Mouse (Mus musculus) heart, adult 2 months (tissue): ENCODE data around the gene Btbd1. TPM values are rescaled to one million over a fixed set of nuclear protein-coding genes. Genes with fewer than 3 reads are reported as not detected.

Source experiments
- DNase-seq, 2 experiments: peaks; one replicate each; pipeline ENCODE4 v3.0.0; 2021
- H3K27ac ChIP-seq: fragments of 200-600 bp; 2 replicates; pipeline ENCODE4 v1.8.1; 2022
- H3K27me3 ChIP-seq: fragments of 200-500 bp; 2 replicates; pipeline ENCODE4 v1.6.1; 2012; ENCODE audit warnings: mild to moderate bottlenecking, low read length, inconsistent platforms, mixed read lengths; ENCODE audit not compliant: control insufficient read depth, insufficient read depth
- H3K36me3 ChIP-seq: fragments of 200-500 bp; 2 replicates; pipeline ENCODE4 v1.6.1; 2012; ENCODE audit warnings: low read length, inconsistent platforms; ENCODE audit not compliant: control insufficient read depth, insufficient read depth
- H3K4me1 ChIP-seq: fragments of 200-500 bp; 2 replicates; pipeline ENCODE4 v1.6.1; 2011; ENCODE audit warnings: low read length; ENCODE audit not compliant: control insufficient read depth, insufficient read depth
- H3K4me3 ChIP-seq: fragments of 200-600 bp; 2 replicates; pipeline ENCODE4 v1.8.1; 2022
- H3K79me2 ChIP-seq: fragments of 200-500 bp; replicated peaks from 2 replicates; pipeline ENCODE4 v1.6.1; 2012; ENCODE audit warnings: mild to moderate bottlenecking, inconsistent platforms, low read length, moderate library complexity, mixed read lengths; ENCODE audit not compliant: control insufficient read depth, insufficient read depth
- H3K9ac ChIP-seq: fragments of 200-500 bp; 2 replicates; pipeline ENCODE4 v1.6.1; 2012; ENCODE audit warnings: low read depth, mild to moderate bottlenecking, control low read depth, inconsistent platforms, low read length, mixed read lengths
- CTCF ChIP-seq: fragments of 200-600 bp; IDR thresholded peaks from 2 replicates; pipeline ENCODE4 v1.8.1; 2022; ENCODE audit warnings: antibody characterized with exemption, mild to moderate bottlenecking, moderate library complexity
- EP300 ChIP-seq: fragments of 200-500 bp; IDR thresholded peaks from 2 replicates; pipeline ENCODE4 v1.6.1; 2011; ENCODE audit warnings: low read depth, low read length, control low read depth; ENCODE audit not compliant: insufficient read depth
- POLR2A ChIP-seq: fragments of 200-500 bp; IDR thresholded peaks from 2 replicates; pipeline ENCODE4 v1.6.1; 2011; ENCODE audit warnings: mild to moderate bottlenecking, low read depth, low read length, control low read depth; ENCODE audit not compliant: insufficient read depth
- WGBS: fragments of 180-500 bp; shearing (Covaris S2); methylation state at CpG from one replicate; pipeline ENCODE4 v1.1.7; 2018; 5-methylcytosine and 5-hydroxymethylcytosine counted together
- intact Hi-C: fragments of 180-260 bp; cut with DNase I; formaldehyde crosslinking; loops from one replicate; pipeline ENCODE4 v1.15.1; 2025
- polyA plus RNA-seq: library from polyadenylated mRNA; depleted of rRNA; stranded (reverse); fragments of >200 nt; gene quantifications from 2 replicates; pipeline ENCODE4 v1.2.3, GENCODE M21; 2012
- total RNA-seq, 2 experiments: library from RNA; stranded (reverse); gene quantifications; 2 replicates each; pipeline ENCODE4 v1.2.3; 2021

Btbd1 gene
- total and polyA plus RNA-seq, 3 experiments: 50.6 to 146 (median 128) TPM

- H3K27ac ChIP-seq: no peak within 1 kb of the TSS
- no peak for TF ChIP-seq CTCF
- no peak for TF ChIP-seq EP300
- TF ChIP-seq POLR2A: no peak
These were observed 26.5 kb upstream of the Btbd1 start, which contains the start of gene Gm10160 for GRCm38 (mm10) chr7:81855694-81856093. Gene Gm10160 (minus strand): TSS chr7:81855794.

GRCm38 (mm10) chr7:81854568-81855307, 25.5 kb upstream of the Btbd1 start:
- DNase-seq: peak in 1 of 2 experiments; percentile 36
- peaks cover 2% of the 10 kb centered on the region for H3K4me1 ChIP-seq
- H3K27me3 ChIP-seq: no peaks in the 10 kb centered on the region
- H3K9ac ChIP-seq: no peak overlapping the region
- no peaks in the 10 kb centered on the region for H3K79me2 ChIP-seq
- intact Hi-C loops: no loop called here
- H3K36me3 ChIP-seq: no peaks in the 10 kb centered on the region
- H3K4me3 ChIP-seq: no peak overlapping the region
- H3K27ac ChIP-seq: no peak overlapping the region
- no peak for TF ChIP-seq POLR2A
- TF ChIP-seq EP300: no peak
- no peak for TF ChIP-seq CTCF
- WGBS: 24% methylated on average over 8 of the region's 8 CpGs

More at GRCm38 (mm10) chr7:81855694-81856093, 26.5 kb upstream of the Btbd1 start, which contains the start of gene Gm10160:
- Histone ChIP-seq H3K9ac (no peak within 1 kb of the TSS), H3K36me3 (no peaks in the 10 kb centered on the region), H3K27me3 (no peaks in the 10 kb centered on the region), H3K79me2 (no peaks in the 10 kb centered on the region), H3K4me1 (peaks cover 6% of the 10 kb centered on the region), H3K4me3 (no peak within 1 kb of the TSS)
- 94% methylated on average over 1 of the region's 1 CpGs for WGBS
- DNase-seq: no peak
- intact Hi-C loops: no loop called here

GRCm38 (mm10) chr7:81851706-81852105, 22.5 kb upstream of the Btbd1 start:
- Histone ChIP-seq H3K79me2 (no peaks in the 10 kb centered on the region), H3K27me3 (no peaks in the 10 kb centered on the region), H3K4me3 (no peak overlapping the region), H3K27ac (peak overlapping the region; percentile 26; the same call in 1 of the 2 replicates), H3K36me3 (no peaks in the 10 kb centered on the region), H3K9ac (no peak overlapping the region), H3K4me1 (peaks cover 2% of the 10 kb centered on the region)
- intact Hi-C loops: no loop called here
- TF ChIP-seq EP300 (no peak), POLR2A (no peak)
- WGBS: 57% methylated on average over 3 of the region's 3 CpGs
- DNase-seq: no peak

- TF ChIP-seq CTCF: no peak
- TF ChIP-seq POLR2A: no peak
- no peak for TF ChIP-seq EP300
- 77% methylated on average over 6 of the region's 6 CpGs for WGBS
- intact Hi-C loops: no loop called here
- no peak for DNase-seq
- no peak overlapping the region for H3K9ac ChIP-seq
- H3K4me3 ChIP-seq: no peak overlapping the region
- no peaks in the 10 kb centered on the region for H3K79me2 ChIP-seq
- H3K36me3 ChIP-seq: no peaks in the 10 kb centered on the region
- no peak overlapping the region; the same call in 1 of the 2 replicates for H3K27ac ChIP-seq
- no peaks in the 10 kb centered on the region for H3K27me3 ChIP-seq
- H3K4me1 ChIP-seq: peaks cover 2% of the 10 kb centered on the region
These were observed 20.9 kb upstream of the Btbd1 start for GRCm38 (mm10) chr7:81850171-81850570.

- Histone ChIP-seq H3K79me2 (no peaks in the 10 kb centered on the region), H3K27ac (no peak overlapping the region), H3K4me1 (peaks cover 2% of the 10 kb centered on the region), H3K27me3 (no peaks in the 10 kb centered on the region), H3K9ac (no peak overlapping the region), H3K4me3 (no peak overlapping the region), H3K36me3 (no peaks in the 10 kb centered on the region)
- DNase-seq: no peak
- TF ChIP-seq CTCF (no peak), EP300 (no peak), POLR2A (no peak)
- 93% methylated on average over 7 of the region's 7 CpGs for WGBS
- intact Hi-C loops: no loop called here
These were observed 20.4 kb upstream of the Btbd1 start for GRCm38 (mm10) chr7:81849633-81850032.

- H3K4me3 ChIP-seq: no peak overlapping the region
- peak in 1 of 2 experiments; percentile 14 for DNase-seq
- no peak overlapping the region for H3K9ac ChIP-seq
- H3K79me2 ChIP-seq: no peaks in the 10 kb centered on the region
- peaks cover 2% of the 10 kb centered on the region for H3K4me1 ChIP-seq
- no peaks in the 10 kb centered on the region for H3K27me3 ChIP-seq
- WGBS: 83% methylated on average over 5 of the region's 5 CpGs
- intact Hi-C loops: no loop called here
- no peak overlapping the region for H3K27ac ChIP-seq
- no peaks in the 10 kb centered on the region for H3K36me3 ChIP-seq
- TF ChIP-seq POLR2A (no peak), EP300 (no peak), CTCF (no peak)
These were observed 20.0 kb upstream of the Btbd1 start for GRCm38 (mm10) chr7:81849214-81849613.
